Mouse (Mus musculus): ENCODE measurements around the gene Sap25. TPM values are rescaled to one million over a fixed set of nuclear protein-coding genes. Genes with fewer than 3 reads are reported as not detected.
"Not testable (repeated sequence)": the region's sequence is repeated elsewhere in the genome, so short reads cannot be mapped to it uniquely, and the experiment has no call there.

The Sap25 gene
- polyA plus RNA-seq, 1 experiment from 2014 or later: 7.1 TPM

GRCm38 (mm10) chr5:137610056-137610455, 31.1 kb upstream of the Sap25 start:
- H3K27ac ChIP-seq: peak overlapping the region; percentile 86
- peaks cover 63% of the 10 kb centered on the region for H3K4me1 ChIP-seq (replicated peaks)

DNA sequence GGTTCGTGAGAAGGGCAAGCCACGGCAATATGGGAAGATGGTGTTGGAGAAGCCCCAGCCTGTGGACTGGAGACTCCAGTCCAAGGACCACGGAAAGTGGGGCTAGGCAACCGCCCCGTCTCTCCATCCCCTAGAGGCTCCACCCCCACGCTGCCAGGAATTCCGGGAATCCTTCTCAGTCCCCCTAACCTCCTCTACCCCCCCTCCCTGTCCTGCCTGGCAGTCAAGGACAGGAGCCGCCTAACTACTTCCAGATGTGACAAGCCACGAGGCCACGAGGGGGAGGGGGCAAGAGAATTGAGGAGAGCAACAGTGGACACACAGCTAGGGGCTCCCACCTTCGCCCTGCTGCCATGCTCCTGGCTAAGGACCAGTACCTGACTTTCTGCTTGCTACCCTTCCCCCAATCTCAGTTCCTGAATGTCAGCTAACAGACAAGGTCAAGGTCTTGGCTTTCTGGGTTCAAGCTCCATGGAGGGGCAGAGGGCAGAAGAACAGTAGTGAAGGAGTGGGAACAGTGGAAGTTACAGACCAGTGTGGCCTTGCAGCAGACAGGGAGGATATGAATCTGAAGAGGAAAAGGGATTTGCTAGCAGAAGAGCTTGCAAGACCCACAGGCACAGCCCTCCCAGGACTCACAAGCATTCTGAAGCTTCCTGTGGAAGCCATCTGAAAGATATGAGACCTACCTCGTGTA, 30.4 kb upstream of the Sap25 start:
- Histone ChIP-seq H3K27me3 (ENCODE audit: insufficient read depth, poor library complexity, severe bottlenecking) (peaks cover 39% of the 10 kb centered on the region), H3K9me3 (no peaks in the 10 kb centered on the region), H3K4me3 (peak overlapping the region; percentile 30), H3K4me1 (replicated peaks) (peaks cover 63% of the 10 kb centered on the region), H3K27ac (peak overlapping the region; percentile 86), H3K36me3 (peaks cover 10% of the 10 kb centered on the region)
- WGBS: 13% methylated on average over 12 of the region's 12 CpGs
- DNase-seq (ENCODE audit: low spot score): peak; percentile 83

More at GRCm38 (mm10) chr5:137610056-137610455, 31.1 kb upstream of the Sap25 start:
- no peak for DNase-seq (ENCODE audit: low spot score)
- H3K4me3 ChIP-seq: peak overlapping the region; percentile 30
- no peaks in the 10 kb centered on the region for H3K9me3 ChIP-seq
- H3K27me3 ChIP-seq (ENCODE audit: insufficient read depth, poor library complexity, severe bottlenecking): peaks cover 39% of the 10 kb centered on the region
- H3K36me3 ChIP-seq: peaks cover 16% of the 10 kb centered on the region
- WGBS: 58% methylated on average over 4 of the region's 4 CpGs

- Histone ChIP-seq H3K4me3 (peak overlapping the region; percentile 30), H3K36me3 (peaks cover 5% of the 10 kb centered on the region), H3K27ac (peak overlapping the region; percentile 86), H3K4me1 (replicated peaks) (peaks cover 63% of the 10 kb centered on the region), H3K9me3 (no peaks in the 10 kb centered on the region), H3K27me3 (ENCODE audit: insufficient read depth, poor library complexity, severe bottlenecking) (peaks cover 39% of the 10 kb centered on the region)
- 17% methylated on average over 6 of the region's 6 CpGs for WGBS
- peak; percentile 79 for DNase-seq (ENCODE audit: low spot score)
Observed at GRCm38 (mm10) chr5:137611245-137611602, 29.9 kb upstream of the Sap25 start.

- Histone ChIP-seq H3K27ac (peak overlapping the region; percentile 86), H3K36me3 (no peaks in the 10 kb centered on the region), H3K4me1 (replicated peaks) (peaks cover 58% of the 10 kb centered on the region), H3K9me3 (no peaks in the 10 kb centered on the region), H3K4me3 (peak overlapping the region; percentile 4; the same call in 1 of the 2 replicates), H3K27me3 (ENCODE audit: insufficient read depth, poor library complexity, severe bottlenecking) (peaks cover 23% of the 10 kb centered on the region)
- WGBS: 69% methylated on average over 5 of the region's 5 CpGs
- no peak for DNase-seq (ENCODE audit: low spot score)
Observed at GRCm38 (mm10) chr5:137613076-137613475, 28.1 kb upstream of the Sap25 start.

DNA sequence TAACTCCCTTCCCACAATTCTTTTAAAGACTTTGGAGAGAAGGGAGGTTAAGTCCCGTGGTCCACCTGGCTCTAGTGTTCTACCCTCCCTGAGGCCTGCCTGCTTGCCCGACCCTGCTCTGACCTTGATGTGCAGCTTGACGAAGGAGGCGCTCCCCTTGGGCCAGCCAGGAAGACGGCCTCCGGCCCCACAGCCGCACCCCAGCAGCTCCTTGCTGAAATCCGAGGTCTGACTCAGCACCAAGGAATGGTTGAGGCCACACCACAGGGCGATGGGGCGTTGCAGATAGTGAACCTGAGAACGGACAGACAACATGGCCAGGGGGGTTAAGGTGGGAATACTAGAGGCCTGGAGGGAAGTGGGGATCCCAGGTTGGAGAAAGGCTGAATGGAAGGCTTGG, 27.6 kb upstream of the Sap25 start, which contains the start of gene Pcolce:
Gene Pcolce (minus strand): TSS at position 235 of the 400 bp plus-strand sequence.
- peak within 1 kb of the TSS; percentile 4; the same call in 1 of the 2 replicates for H3K4me3 ChIP-seq
- H3K4me1 ChIP-seq (replicated peaks): peaks cover 53% of the 10 kb centered on the region
- peaks cover 19% of the 10 kb centered on the region for H3K27me3 ChIP-seq (ENCODE audit: insufficient read depth, poor library complexity, severe bottlenecking)
- DNase-seq (ENCODE audit: low spot score): no peak
- no peaks in the 10 kb centered on the region for H3K36me3 ChIP-seq
- WGBS: 61% methylated on average over 11 of the region's 11 CpGs
- peak within 1 kb of the TSS; percentile 86 for H3K27ac ChIP-seq
- H3K9me3 ChIP-seq: no peaks in the 10 kb centered on the region

- not testable (repeated sequence) for DNase-seq (ENCODE audit: low spot score); H3K27ac ChIP-seq; H3K9me3 ChIP-seq; H3K4me3 ChIP-seq; H3K36me3 ChIP-seq; H3K27me3 ChIP-seq (ENCODE audit: insufficient read depth, poor library complexity, severe bottlenecking)
- peaks cover 41% of the 10 kb centered on the region for H3K4me1 ChIP-seq (replicated peaks)
- WGBS: 94% methylated on average over 2 of the region's 2 CpGs
Observed at GRCm38 (mm10) chr5:137614921-137615320, 26.2 kb upstream of the Sap25 start.

DNA sequence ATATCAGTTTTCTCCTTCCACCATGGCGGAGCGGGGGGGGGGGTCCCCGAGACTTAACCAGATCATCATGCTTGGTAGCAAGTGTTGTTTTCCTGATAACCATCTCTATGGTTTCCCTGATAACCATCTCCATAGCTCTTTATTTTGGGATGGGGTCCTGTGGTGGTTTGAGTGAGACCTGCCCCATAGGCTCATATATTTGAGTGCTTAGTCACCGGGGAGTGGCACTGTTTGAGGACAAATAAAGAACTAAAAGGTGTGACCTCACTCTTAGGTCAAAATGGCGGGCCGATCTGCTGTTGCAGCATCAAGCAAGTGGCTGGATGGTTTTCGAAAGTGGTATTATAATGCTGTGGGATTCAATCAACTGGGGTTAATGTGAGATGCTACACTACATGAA, 25.8 kb upstream of the Sap25 start:
- no peak overlapping the region for H3K27ac ChIP-seq
- no peaks in the 10 kb centered on the region for H3K36me3 ChIP-seq
- H3K9me3 ChIP-seq: no peaks in the 10 kb centered on the region
- no peak for DNase-seq (ENCODE audit: low spot score)
- H3K27me3 ChIP-seq (ENCODE audit: insufficient read depth, poor library complexity, severe bottlenecking): 0 out of 2 replicates have a peak, but pooled peaks cover 3% of the 10 kb centered on the region
- 88% methylated on average over 7 of the region's 7 CpGs for WGBS
- no peak overlapping the region for H3K4me3 ChIP-seq
- peaks cover 36% of the 10 kb centered on the region for H3K4me1 ChIP-seq (replicated peaks)

- Histone ChIP-seq H3K9me3 (no peaks in the 10 kb centered on the region), H3K4me1 (replicated peaks) (peaks cover 27% of the 10 kb centered on the region), H3K27me3 (ENCODE audit: insufficient read depth, poor library complexity, severe bottlenecking) (no peaks in the 10 kb centered on the region), H3K27ac (no peak overlapping the region), H3K36me3 (no peaks in the 10 kb centered on the region), H3K4me3 (no peak overlapping the region)
- DNase-seq (ENCODE audit: low spot score): no peak
- WGBS: 87% methylated on average over 11 of the region's 11 CpGs
Observed at GRCm38 (mm10) chr5:137623937-137624530, 17.1 kb upstream of the Sap25 start.

GRCm38 (mm10) chr5:137627991-137628390, 13.1 kb upstream of the Sap25 start:
- Histone ChIP-seq H3K9me3 (no peaks in the 10 kb centered on the region), H3K27me3 (ENCODE audit: insufficient read depth, poor library complexity, severe bottlenecking) (no peaks in the 10 kb centered on the region), H3K4me3 (peak overlapping the region; percentile 92), H3K36me3 (peaks cover 19% of the 10 kb centered on the region), H3K27ac (peak overlapping the region; percentile 97), H3K4me1 (replicated peaks) (peaks cover 61% of the 10 kb centered on the region)
- DNase-seq (ENCODE audit: low spot score): no peak
- 7% methylated on average over 9 of the region's 9 CpGs for WGBS

GRCm38 (mm10) chr5:137628498-137629305, 12.4 kb upstream of the Sap25 start, which contains the start of the genes Fbxo24, Lrch4 and Gm20605:
Gene Fbxo24 (minus strand): TSS chr5:137629002.
Gene Lrch4 (plus strand): TSS chr5:137629121.
Gene Gm20605 (plus strand): TSS chr5:137629175.
- H3K9me3 ChIP-seq: no peaks in the 10 kb centered on the region
- peaks cover 26% of the 10 kb centered on the region for H3K36me3 ChIP-seq
- H3K4me3 ChIP-seq: peak within 1 kb of the TSS; percentile 92
- peaks cover 65% of the 10 kb centered on the region for H3K4me1 ChIP-seq (replicated peaks)
- peak within 1 kb of the TSS; percentile 97 for H3K27ac ChIP-seq
- no peaks in the 10 kb centered on the region for H3K27me3 ChIP-seq (ENCODE audit: insufficient read depth, poor library complexity, severe bottlenecking)
- WGBS: under 1% methylated on average over 46 of the region's 46 CpGs
- peak; percentile 99 for DNase-seq (ENCODE audit: low spot score)

GRCm38 (mm10) chr5:137629306-137629721, 11.8 kb upstream of the Sap25 start:
- DNase-seq (ENCODE audit: low spot score): no peak
- H3K4me1 ChIP-seq (replicated peaks): peaks cover 68% of the 10 kb centered on the region
- H3K36me3 ChIP-seq: peaks cover 32% of the 10 kb centered on the region
- peak overlapping the region; percentile 92 for H3K4me3 ChIP-seq
- no peaks in the 10 kb centered on the region for H3K9me3 ChIP-seq
- H3K27me3 ChIP-seq (ENCODE audit: insufficient read depth, poor library complexity, severe bottlenecking): no peaks in the 10 kb centered on the region
- H3K27ac ChIP-seq: peak overlapping the region; percentile 97
- under 1% methylated on average over 23 of the region's 23 CpGs for WGBS

DNA sequence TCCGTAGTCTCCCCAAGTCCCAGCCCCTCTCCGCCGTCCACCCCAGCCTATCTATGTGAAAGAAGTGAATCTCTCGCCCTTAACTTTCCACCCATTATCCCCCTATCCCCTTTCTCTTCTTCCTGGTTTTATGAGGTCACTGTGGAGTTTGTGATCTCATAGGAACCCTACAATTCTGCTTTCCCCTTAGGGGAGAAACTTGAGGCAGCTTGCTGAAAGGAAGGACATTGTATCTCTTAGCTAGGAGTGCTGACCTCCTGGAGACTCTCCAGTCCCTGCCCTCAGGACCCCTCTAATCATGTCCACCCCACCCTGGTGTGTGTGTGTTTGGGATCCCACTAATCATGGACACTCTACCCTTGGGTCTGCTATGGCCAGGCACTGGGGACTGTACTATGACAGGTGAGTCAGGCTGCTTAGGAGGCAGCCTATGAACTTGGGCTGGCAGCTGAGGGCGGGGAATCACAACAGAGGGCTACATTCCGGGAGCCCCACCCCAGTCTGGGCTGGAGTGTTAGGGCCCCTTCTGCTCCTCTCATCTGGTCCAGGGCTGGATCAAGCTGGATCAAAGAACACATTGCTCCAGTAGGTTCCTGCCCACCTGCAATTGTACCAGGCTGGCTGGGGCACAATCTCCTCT, 11.1 kb upstream of the Sap25 start:
- 24% methylated on average over 6 of the region's 6 CpGs for WGBS
- Histone ChIP-seq H3K4me1 (replicated peaks) (peaks cover 63% of the 10 kb centered on the region), H3K9me3 (no peaks in the 10 kb centered on the region), H3K27me3 (ENCODE audit: insufficient read depth, poor library complexity, severe bottlenecking) (no peaks in the 10 kb centered on the region), H3K36me3 (peaks cover 39% of the 10 kb centered on the region), H3K27ac (peak overlapping the region; percentile 97), H3K4me3 (peak overlapping the region; percentile 92)
- no peak for DNase-seq (ENCODE audit: low spot score)

All from hindbrain, embryonic 10.5 days (tissue).